Mouse (Mus musculus): ENCODE results near the gene Hnrnpl.

Hnrnpl gene

DNA sequence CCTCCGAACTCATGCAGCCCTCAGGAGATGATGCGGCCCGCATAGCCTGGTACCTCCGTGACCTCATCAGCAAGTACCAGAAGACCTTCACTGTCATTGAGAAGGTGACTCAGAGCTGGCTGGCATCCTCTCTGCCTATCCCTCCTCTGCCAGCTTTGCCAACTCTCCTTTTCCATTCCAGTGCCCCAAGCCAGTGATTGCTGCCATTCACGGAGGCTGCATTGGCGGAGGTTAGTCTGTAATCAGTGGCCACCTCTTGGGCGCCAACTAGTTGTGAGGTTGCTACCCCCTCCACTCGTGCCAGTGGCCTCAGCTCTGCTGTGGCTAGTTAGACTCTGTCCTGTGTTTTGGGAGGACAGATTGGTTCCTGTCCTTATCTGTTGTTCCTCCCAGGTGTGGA is 21.5 kb downstream of the Hnrnpl start:
- no peak for DNase-seq (ENCODE audit: low spot score in 2 of 2)

DNA sequence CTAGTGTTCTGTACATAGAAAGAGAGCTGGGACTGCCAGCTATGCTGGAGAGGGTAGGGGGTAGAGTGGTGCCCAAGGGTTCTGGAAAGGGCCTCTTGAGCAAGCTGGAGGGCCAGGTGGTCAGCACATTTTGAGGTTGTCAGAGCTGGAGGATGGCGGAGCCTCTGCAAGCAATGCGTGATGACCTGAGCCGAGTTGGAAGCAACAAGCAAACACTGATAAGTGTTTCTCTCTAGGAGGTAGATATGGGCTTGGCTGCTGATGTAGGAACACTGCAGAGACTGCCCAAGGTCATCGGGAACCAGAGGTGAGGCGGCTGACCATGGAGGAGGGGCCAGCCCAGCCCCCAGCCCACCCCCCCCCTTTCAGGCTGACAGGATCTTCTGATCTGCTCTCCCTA is 22.6 kb downstream of the Hnrnpl start:
- DNase-seq (ENCODE audit: low spot score in 2 of 2) = no peak

DNA sequence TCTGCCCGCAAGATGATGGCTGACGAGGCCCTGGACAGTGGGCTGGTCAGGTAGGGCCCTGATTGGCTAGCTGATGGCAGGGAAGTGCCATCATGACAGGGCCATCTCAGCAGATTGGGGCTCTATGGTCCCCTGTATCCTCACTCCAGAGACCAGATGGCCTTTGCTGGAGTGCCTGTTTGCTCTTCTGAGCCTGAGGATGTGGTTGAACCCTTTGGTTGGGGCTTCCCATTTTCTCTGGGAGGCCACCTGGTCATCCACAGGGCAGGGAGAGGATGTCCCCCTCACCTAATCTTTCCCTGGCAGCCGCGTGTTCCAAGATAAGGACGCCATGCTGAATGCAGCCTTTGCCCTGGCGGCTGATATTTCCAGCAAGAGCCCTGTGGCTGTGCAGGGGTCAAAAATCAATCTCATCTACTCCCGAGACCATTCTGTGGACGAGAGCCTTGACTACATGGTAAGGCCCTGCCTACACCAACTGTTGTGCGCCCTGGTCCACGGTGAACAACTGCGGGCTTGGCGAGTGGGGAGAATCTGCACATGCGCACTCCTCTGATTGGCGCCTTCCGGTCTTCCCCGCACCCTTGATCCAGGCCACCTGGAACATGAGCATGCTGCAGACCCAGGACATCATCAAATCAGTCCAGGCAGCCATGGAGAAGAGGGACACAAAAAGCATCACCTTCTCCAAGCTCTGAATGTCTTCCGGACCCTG is 23.2 kb downstream of the Hnrnpl start:
- no peak for DNase-seq (ENCODE audit: low spot score in 2 of 2)

DNA sequence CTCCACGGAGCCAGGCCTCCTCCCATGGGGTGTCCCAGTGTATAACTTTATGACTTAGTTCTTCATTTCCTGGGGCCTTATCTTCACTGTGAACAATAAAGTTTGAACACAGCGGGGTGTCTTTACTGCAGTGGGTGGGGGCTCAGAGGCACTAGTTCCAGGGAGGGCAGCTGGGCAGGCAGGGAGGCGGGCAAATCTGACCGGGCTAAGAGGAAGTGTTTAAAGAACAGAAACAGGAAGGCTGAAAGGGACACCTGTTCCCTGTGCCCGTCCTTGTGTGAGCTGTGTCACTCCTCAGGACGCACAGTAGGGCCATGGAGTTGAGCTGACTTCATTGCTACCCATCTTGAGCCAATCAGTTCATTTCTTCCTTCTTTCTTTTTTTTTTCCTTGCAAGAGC is 23.8 kb downstream of the Hnrnpl start:
- DNase-seq (ENCODE audit: low spot score in 2 of 2) = no peak

DNA sequence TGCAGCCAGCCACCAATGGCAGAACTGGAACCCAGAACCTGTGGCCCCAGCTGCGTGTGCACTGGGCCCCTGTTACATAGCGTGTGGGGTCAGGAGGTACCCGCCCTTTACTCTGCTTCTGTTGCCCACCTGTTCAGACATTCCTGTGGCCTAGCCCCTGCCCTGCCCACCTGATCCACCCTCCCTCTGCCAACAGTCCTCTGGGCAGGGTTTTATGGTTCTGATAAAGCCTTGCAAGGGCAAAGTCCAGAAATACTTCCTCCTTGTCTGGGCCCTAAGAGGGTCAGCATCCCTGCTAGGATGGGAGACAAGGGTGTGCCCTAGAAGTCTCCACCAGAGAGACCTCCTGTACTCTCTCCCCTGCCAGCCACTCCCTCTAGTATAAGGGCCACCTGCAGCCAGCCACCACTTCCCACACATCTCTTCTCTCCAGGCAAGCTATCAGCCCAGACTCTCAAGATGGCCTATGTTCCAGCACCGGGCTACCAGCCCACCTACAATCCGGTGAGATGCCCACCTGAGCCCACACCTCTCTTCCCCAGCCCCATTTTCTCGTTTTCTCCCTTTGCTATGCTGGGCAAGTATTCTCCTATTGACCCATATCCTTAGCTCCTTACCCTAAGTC is 25.5 kb downstream of the Hnrnpl start, which contains the start of gene Lgals4:
Gene Lgals4, plus strand, starts transcription at position 132 of the 625 bp plus-strand sequence.
- DNase-seq (ENCODE audit: low spot score in 2 of 2) = no peak

DNA sequence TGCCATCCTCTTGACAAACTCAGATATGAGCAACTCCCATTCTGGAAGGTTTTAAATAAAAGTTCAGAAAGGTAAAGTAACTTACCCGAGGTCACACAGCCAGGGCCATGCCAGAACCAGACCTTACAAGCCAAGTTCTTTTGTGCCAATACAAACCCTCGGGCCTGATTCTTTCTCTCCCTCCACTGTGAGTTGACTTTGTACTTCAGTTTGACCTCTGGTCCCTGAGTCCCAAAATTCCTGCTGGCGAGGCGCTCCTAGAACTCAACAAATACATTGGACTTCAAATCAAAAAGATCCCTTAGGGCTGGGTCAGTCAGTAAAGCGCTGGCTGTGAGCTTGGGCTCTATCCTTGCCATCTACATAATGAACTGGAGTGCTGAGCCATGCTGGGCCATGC is 28.6 kb downstream of the Hnrnpl start:
- DNase-seq (ENCODE audit: low spot score in 2 of 2) = no peak

DNA sequence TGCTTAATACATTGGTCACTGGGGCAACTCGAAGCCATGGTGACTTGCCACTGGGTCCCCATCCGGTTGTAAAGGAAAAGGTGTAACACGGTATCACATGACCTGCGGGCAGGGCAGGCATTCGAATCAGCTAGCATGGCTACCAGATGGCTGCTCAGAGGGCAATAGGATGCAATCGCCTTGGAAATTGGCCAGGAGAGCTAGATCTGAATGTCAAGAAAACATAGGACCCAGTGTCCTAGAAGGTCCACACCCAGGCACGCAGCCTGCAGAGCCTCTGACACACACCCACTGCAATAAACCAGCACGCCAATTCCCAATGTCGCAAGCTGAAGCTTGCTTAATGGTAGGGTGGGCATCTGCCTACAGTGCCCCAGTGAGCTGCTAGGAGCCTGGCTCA is 30.0 kb downstream of the Hnrnpl start:
- DNase-seq (ENCODE audit: low spot score in 2 of 2) = no peak

DNA sequence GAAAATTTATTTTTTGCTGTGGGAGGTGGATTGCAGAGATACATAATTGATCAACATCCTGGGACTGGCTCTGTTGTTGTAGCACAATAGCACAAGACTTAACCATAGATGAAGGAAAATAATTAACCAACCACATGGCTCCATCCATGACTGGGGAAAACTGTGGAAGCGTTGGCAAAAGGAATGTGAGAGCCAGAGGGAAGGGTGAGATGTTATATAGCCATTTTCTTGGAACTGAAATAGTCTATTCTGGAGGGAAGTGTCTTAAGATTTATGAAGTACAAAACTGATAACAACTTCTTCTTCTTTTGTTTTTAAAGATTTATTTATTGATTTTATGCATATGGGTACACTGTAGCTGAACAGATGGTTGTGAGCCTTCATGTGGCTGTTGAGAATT is 38.9 kb downstream of the Hnrnpl start:
- no peak for DNase-seq (ENCODE audit: low spot score in 2 of 2)

DNA sequence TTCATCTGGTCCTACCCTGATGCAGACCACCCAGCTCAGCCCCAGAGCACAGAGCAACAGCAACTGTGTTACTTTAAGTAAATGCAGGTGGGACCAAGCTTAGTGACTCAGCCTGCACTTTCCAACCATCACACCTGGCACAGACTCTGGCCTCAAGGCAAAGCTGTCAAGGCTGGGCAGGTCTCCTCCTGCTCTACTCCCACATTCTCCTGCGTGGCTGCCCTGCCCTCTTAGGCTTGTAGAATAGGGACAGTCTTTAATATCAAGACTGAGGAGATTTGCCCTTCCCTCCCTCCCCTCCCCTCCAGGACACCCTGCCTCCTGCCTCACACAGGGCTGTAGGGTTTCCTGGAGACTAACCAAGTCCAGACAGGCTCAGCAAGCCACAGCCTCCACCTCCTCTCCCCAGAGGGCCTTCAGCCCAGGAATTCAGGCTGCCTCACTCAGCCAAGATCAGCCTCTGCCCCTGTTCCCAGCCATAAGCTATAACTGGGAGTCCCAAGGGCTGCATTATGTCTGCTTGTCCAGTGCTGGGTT is 41.4 kb downstream of the Hnrnpl start:
- DNase-seq (ENCODE audit: low spot score in 2 of 2) = no peak

DNA sequence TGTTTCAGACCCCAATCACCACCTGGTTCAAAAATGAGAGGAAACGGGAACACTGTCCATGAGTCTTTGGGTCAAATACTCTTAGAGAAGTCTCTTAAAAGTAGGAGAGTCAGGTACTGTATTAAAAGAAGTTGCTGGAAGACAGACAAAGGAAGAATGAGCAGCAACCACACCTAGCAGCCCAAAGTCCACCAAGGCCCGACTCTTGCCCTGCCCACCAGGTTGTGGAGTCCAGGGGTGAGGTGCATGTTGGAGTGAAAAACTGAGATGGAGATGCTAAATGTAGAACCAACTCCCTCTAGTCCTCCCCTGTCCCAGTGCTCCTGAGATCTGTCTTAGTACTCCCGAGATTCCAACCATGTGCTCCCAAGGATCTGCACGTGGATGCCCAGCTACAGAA is 42.3 kb downstream of the Hnrnpl start:
- DNase-seq (ENCODE audit: low spot score in 2 of 2) = no peak

DNA sequence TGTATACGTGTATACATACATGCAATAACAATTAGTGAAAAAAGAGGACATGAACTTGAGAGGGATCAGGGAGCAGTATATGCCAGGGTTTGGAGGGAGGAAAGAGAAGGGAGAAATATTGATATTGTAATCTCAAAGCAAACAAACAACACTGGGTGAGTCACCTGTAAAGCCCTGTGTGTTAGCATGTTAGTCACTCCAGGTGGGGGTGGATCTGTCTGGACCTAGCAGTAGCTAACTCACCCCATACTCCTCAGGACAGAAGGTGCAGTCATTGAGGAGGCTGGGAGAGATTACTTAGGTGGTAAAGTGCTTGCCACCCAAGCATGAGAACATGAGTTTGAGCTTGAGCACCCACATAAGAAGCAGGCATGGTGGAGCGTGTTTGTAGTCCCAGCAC is 51.6 kb downstream of the Hnrnpl start:
- no peak for DNase-seq (ENCODE audit: low spot score in 2 of 2)

DNA sequence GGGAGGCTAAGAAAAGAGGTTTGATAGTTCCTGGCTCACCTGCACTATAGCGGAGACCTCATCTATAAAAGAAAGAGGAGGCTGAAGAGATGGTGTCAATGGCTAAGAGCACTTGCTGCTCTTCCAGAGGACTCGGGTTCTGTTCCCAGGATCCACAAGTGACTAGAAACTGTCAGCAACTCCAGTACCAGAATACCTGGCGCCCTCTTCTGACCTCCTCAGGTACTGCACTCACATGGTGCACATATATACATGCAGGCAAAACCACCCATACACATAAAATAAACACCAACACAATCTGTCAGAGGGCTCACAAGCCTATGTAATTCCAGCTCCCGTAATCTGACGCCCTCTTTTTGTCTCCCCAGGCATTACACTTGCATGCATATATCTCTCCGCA is 52.6 kb downstream of the Hnrnpl start:
- no peak for DNase-seq (ENCODE audit: low spot score in 2 of 2)

DNA sequence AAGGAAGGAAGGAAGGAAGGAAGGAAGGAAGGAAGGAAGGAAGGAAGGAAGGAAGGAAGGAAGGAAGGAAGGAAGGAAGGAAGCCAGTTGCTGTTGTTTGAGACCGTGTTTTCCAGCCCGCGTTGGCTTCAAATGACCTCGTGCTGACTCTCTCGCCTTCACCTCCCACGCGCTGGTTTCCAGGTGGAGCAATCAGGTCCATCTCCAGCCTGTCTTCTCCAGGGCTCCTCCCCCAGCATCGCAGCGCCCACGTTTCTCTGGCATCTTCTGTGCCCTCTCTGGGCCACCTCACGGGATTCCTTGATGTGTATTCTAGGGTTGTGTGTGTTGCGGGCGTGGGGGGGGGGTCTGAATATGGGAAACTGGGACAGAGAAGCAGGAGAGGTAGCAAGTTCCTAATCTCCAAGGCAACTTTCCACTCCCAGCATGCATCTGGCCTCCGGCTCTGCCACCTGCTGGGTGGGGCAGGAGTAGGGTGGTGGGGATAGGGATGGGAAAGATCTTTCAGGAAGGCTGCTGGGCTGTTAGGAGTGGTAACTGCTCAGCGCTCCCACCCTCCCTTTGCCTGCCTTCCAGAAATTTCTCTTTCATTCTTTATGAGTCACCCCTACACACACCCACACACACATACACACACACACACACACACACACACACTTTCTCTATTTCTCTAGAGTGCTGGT is 54.6 kb downstream of the Hnrnpl start:
- DNase-seq (ENCODE audit: low spot score in 2 of 2) = peak; percentile 65 to 71

DNA sequence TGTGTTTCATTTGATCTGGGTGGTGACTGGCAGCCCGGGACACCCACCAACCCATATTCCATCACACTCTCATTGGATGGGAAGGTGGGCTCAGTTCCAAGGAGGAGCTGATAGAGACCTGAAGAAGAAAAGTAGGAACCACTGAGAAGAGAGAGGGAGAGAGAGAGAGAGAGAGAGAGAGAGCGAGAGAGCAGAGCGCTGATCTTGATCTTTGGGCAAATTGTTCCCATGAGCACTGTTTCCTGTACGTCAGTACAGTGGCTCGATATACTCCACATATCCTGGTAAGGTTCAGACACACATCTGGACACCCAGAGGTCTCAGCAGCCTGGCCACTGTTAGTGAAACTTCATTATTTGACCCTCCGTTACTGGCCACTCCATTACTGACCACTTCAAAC is 55.2 kb downstream of the Hnrnpl start, which contains the start of gene Lgals7:
Gene Lgals7, plus strand, starts transcription at position 314 of the 400 bp plus-strand sequence.
- no peak for DNase-seq (ENCODE audit: low spot score in 2 of 2)

DNA sequence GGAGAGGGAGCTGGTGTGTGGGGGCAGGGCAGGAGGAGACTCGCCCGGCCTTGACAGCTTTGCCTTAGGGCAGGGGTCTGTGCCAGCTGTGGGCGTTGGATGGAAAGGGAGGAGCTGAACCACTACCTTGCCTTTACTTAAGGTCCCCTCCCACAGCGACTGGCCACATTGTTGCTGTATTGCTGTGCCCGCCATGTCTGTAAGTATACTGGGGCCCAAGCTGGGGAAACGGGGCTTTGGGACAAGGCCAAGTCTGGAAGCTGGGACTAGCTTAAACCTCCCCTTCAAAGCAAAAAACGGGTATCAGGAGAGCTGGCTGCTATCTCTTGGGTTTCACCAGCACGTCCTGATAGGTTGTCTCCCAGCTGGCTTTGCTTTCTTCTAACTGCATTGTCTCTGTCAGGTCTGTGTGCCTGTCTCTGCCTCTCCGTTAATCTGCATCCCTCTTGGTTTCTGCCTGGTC is 56.0 kb downstream of the Hnrnpl start:
- no peak for DNase-seq (ENCODE audit: low spot score in 2 of 2)

DNA sequence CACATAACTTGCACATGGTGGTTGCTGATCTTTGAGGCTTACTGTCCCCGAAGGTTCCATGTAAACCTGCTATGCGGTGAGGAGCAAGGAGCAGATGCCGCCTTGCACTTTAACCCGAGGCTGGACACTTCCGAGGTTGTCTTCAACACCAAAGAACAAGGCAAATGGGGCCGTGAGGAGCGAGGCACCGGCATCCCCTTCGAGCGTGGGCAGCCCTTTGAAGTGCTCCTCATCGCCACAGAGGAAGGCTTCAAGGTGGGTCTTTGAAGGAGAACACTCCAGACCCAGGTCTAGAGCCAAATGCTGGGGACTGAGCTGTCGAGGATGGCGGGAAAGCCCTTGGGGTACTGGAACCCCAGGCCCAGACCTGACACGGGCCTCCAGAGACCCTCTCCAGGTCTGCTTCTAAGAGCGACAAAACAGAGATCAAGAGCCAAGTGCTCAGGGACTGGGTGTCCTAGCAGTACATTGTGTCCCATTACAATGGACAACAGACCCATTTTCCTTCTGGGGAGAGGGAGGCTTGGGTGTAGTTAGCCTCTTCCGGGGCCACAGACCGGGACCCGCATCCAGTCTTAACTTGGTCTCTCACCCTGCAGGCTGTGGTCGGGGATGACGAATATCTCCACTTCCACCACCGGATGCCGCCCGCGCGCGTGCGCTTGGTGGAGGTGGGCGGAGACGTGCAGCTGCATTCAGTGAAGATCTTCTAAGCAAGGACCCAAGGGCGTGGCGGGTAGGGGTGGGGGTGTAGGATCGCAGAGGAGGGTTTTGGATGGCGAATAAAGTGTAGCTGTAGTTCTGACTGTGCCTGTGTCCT is 57.4 kb downstream of the Hnrnpl start:
- peak; percentile 73 to 87 for DNase-seq (ENCODE audit: low spot score in 2 of 2)

DNA sequence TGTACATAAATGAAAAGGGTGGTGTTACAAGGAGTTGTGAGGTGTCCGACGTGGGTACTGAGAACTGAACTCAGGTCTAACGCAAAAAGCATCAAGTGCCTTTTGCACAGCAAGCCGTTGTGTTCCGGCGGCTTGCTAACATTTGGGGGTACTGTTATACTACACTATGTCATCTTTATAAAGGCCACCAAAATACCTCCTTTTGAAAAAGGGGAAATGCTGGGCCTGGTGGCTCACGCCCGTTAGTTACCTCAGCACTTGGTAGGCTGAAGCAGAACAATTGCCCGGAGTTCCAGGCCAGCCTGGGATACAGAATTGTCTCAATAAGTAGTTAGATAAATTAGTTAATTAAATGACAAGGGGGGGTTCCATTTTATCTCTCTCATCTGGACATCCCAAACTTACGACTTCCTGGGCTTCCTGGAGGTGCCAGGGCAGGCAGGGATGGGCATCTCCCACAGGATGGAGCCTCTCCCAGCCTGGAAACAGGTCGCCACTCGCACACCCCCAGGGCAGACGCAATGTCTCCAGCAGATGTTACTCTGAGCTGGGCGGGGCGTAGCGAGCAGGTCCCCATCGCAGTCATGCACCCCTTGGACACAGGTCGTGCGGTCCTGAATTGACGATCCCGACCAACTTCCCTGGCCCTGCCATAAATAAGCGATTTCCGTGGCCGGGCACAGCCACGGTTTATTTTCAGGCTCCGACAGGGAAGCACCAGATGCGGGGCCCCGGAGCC is 58.6 kb downstream of the Hnrnpl start:
- DNase-seq (ENCODE audit: low spot score in 2 of 2) = no peak

DNA sequence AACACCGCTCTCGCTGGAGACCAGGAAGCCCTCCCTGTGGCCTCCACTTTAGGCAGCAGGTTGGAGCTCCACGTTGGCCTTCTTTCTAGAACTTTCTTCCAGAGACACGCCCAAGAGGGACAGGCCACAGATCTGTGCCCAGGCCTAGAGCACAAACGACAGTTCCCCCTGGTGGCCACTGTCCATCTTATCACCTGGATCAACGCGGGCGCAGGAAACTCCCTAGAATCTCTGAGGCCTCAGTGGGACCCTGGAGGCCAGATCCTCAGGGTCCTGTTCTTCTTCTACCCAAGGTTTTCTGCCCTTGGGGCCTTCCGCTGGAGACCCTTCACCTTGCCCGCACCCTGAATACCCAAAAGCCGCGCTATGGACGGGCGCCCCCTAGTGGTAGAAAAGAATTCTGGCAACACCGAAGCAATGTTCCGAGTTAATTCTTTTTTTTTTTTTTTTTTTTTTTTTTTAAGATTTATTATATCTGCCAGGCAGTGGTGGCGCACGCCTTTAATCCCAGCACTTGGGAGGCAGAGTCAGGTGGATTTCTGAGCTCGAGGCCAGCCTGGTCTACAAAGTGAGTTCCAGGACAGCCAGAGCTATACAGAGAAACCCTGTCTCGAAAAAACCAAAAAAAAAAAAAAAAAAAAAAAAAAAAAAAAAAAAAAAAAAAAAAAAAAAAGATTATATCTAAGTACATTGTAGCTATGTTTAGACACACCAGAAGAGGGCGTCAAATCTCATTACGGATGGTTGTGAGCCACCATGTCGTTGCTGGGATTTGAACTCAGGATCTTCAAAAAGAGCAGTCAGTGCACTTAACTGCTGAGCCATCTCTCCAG is 59.4 kb downstream of the Hnrnpl start:
- DNase-seq (ENCODE audit: low spot score in 2 of 2) = peak in 1 of 2 experiments; percentile 51

DNA sequence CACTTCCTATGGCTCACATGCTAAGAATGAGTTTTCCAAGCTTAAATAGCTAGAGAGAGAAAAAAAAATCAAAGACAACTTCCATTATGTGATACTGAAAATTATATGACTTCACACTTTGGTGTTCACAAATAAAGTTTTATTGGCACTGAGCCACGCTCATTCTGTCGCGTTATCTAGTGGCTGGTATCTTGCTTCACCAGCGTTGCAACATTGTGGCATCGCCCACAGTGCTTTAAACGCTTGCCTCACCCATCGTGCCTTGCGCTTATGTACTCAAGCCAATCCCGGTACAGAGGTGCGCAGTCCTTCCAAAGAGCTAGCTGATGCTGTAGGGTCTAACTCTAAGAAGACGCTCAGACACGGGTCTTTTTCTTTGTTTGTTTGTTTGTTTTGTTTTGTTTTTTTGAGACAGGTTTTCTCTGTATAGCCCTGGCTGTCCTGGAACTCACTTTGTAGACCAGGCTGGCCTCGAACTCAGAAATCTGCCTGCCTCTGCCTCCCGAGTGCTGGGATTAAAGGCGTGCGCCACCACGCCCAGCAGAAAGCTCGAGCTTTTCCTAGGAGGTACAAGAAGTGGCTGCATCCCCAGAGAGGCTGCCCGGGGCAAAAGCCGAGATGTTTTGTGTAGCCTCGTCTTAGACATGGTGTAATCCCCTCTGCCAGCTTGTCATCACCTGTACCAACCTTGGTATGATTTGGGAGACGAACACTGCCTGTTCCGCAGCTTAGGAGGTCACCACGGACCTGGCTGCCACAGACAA is 62.7 kb downstream of the Hnrnpl start:
- DNase-seq (ENCODE audit: low spot score in 2 of 2) = no peak

All from left cerebral cortex, adult 9 months (tissue).